Mouse (Mus musculus): ENCODE measurements at regions not wholly inside any gene's neighbourhood (a gene's known extent, or its start where the extent isn't known, plus 50 kb on each side); places are given as distances from the start of the nearest gene placed in this dataset.
"Not testable (repeated sequence)": the region's sequence is repeated elsewhere in the genome, so short reads cannot be mapped to it uniquely, and the experiment has no call there.

DNA sequence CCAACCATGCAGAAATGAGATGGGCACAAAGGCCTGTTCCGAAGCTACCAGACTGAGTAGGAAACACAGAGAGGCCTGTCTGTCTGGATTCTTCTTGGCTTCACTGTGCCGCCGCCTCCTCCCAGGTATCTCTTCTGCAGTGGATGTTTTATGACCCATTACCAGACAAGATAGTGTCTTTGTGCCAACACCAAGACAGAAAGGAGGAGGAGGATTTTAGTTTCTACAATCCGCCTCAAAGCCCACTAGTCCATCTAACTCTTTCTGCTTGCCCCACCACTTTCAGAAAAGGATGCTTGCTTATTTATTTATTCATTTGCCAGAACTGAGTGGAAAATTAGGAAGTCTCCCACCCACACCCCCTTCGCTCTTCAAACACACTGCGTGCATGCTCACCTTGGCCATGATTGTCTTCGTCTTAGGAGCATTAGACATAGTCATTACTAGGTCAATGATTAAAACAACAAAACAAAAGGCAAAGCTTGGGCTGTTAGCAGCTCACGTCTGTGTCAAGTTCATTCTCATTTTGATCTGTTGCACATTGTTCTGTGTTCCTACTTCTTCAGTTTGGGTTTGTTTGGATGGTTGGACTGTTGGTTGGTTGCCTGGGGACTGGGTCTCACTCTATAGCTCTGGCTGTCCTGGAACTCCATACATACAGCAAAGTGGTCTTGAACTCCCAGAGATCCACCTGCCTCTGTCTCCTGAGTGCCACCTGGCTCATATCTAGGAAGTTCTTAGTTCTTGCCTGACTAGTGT lies 61.7 kb upstream of the Cpm start:
- in situ Hi-C loops (cut with MboI; ENCODE audit: low sequenced_read_pairs): no loop called here

DNA sequence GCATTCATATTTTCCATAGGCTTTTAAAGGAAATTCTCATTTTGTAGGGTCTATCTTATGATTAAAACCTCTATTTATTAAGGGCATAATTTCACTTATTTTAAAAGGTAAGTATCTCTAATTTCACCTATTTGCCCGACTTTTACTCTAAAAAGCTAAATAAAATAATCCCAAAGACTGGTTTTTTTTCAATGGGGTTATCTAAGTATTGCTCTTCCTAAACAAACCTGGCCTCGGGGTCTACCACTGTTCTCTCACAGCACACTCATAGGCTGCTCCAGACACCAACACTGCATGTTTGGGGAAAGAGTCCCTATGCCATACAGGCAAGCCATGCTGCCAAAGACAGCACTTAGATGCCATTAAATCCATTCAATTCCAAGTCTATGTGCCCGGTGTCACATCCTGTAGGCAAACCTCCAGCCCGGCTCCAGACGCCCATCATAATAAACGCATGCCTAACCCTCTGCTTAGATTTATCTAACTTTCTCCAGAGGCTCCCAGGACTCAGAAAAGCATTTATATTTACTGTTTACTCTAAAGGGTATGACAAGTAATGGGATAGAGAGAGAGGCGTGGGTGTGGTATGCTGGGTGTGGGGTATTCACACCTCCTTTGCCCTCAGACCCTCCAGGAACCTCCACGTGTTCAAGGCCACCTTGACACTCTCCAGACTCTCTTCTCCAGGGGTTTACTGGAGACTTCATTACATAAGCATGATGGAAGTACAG lies 62.5 kb upstream of the Cpm start:
- in situ Hi-C loops (cut with MboI; ENCODE audit: low sequenced_read_pairs): no loop called here

DNA sequence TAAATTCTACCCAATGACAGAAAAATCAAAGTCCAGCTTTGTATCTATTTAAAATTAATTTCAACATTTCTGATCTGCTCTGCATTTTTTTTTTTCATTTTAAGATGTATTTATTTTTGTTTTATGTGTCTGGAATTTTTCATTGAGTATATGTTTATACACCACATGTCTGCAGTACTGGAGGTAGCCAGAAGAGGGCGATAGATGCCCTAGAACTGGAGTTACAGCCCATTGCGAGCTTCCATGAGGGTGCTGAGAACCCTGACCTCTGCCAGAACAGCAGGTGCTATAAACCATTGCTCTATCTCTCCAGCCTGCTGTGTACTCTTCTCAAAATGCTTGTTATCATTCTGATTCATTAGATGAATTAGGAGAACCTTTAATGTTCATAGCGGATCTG lies 63.1 kb upstream of the Cpm start:
- in situ Hi-C loops (cut with MboI; ENCODE audit: low sequenced_read_pairs): no loop called here

DNA sequence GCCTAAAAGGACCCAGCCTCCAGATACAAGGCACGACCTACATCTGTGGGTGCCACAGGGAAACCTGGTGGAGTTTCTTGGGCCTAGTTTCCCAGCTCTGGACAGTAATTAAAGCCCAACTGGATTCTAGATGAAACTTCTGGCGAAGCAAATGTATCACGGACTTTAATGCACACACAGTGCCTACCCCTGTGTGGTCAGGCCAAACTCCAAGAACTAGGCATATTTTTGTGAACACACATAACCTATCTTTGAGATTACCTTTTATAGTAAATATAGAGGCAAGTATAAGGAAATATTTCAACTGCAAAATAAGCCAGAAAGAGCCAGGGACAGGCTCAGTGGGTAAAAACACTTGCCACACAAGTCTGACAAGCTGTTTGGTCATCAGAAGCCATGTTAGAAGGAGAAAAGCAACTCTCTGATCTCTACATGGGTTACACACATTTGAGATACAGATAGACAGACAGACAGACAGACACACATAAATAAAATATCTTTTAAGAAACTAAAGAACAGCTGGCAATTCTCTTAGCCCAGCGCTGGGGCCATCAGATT lies 63.7 kb upstream of the Cpm start:
- in situ Hi-C loops (cut with MboI; ENCODE audit: low sequenced_read_pairs): no loop called here

DNA sequence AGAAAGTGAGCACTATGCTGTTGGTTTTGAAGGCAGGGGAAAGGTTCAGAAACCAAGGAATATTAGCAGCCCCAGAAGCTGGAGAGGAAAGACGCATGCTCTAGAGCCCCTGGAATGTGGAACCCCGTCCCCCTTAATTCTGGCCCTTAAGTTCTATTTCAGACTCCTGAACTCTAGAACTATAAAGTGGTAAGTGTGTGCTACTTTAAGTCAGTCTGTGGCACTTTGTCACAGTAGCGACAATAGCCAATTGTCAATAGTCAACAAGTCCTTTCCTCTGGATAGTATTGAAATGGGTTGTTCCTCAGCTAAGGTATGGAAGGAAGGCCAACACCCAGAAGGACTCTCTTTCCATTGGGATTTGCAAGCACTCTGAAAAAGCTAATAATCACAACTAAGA lies 64.2 kb upstream of the Cpm start:
- in situ Hi-C loops (cut with MboI; ENCODE audit: low sequenced_read_pairs): no loop called here

DNA sequence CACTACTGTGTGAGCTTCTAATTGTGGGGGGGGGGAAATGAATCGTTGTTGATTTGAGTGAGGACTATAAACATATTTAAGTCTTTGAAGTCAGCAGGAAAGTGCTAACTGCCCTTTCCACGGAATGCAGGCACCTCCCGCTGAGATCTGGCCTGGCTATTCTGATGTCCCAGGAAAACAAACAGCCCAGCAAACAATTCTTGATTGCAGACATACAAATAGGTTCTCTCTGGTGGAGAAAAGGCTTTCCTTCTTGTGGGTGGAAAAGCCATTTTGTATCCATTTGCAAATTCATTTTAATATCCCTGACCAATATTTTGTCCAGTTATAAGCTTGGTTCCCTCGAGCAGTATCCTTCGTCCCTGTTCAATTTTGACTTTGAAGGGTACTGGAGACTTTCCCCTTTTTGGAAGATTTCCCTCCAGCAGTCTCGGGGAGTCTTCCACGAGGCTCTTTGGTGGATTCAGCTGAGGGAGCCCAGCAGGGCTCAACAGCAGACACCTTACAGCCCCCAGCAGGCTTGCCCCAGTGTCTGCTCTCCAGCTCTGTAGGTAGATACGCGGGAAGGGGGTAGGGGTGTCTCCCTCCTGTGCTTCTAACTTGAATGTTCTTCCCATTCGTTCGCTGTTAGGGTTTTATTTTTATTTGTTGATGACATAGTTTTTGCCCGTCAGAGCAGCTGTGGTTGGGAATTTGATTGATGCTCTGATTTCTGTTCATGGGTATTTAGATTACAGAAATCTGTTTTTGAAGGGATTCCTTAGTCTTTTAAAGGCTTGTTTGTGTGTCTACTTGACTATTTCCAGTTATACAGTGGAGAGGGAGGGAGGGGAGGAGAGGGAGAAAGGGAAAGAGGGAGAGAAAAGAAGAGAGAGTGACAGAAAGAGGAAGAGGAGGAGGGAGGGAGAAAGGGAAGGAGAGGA lies 64.9 kb upstream of the Cpm start:
- in situ Hi-C loops (cut with MboI; ENCODE audit: low sequenced_read_pairs): no loop called here

DNA sequence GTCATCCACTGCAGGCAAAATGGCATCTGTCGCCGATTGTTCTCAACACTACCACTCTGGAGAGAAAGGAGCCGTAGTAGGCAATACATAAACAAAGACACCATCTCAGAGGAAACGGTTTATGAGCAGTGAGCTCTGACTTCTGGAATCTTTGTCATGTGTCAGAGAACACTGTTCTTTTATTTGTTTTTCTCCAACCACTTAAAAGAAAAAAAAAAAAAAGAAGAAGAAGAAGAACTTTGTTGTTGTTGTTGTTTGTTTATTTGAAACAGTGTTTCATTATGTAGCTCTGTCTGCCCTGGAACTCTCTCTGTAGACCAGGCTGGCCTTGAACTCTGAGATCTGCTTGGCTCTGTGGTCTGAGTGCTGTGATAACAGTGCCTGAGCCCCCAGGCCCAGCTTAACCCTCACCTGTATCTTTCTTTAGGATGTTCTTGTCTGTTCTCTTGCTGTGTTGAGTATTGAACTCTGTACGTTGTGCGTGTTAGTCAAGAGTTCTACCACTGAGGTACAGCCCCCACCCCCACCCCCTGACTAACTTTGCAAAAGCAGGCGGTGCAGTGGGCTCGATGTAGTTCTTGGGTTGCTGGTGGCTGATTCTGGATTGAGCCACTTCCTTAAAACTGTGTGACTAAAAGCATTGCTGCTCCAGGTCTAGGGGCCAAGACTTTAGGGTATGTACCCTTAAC lies 65.7 kb upstream of the Cpm start:
- in situ Hi-C loops (cut with MboI; ENCODE audit: low sequenced_read_pairs): no loop called here

DNA sequence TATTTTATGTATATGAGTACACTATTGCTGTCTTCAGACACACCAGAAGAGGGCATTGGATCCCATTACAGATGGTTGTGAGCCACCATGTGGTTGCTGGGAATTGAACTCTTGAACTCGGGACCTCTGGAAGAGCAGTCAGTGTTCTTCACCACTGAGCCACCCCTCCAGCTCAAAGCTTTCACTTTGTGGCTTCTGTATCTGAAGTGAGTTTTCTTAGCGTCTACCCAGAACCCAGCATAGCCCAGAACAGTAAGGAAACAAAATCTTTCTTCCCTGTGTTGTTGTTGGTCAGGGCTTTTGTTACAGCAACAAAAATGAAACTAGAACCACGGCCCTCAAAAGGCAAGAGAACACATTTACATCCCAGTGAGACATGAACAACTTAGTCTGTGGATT lies 66.5 kb upstream of the Cpm start:
- in situ Hi-C loops (cut with MboI; ENCODE audit: low sequenced_read_pairs): not testable (repeated sequence)

DNA sequence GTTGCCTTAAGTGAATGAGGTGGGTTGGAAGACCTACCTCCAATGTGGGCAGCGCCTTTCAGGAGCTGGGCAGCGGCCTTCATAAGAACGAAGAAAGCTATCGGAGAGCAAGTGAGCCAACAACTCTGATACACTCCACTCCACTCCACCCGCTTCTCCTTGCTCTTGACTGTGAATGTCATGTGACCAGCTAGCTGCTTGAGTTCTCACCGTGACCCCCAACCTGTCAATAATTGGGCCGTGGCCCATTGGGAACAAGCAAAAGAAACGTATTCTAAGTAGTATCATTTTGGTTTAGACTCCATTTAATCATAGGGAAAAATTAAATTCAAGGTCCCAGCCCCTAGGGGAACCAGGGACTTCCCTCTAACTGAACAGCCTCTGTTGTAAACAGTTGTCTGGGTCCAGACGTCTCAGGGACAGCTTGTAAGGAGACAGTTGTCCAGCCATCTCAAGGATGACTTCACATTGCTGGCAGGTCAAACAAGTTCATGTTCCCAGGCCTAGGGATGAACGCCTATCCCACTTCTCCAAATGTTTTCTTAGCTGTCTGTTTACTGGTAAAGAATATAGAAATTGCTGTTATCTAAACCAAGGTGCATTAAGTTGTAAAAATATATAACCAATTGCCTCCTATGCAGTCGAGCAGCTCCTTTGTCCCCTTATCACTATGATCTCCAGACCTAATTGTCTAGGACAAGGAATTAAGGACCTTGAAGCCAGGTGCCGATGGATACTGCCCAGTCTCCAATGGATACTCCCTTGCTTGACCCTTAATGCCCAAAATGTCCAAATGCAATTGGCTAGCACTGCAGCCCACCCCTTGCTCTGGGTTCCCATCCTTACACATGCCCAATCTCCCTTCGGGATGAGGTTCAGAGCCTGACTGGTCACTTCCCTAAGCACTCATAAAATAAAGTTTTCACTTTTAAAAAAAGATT lies 67.1 kb upstream of the Cpm start:
- in situ Hi-C loops (cut with MboI; ENCODE audit: low sequenced_read_pairs): no loop called here

DNA sequence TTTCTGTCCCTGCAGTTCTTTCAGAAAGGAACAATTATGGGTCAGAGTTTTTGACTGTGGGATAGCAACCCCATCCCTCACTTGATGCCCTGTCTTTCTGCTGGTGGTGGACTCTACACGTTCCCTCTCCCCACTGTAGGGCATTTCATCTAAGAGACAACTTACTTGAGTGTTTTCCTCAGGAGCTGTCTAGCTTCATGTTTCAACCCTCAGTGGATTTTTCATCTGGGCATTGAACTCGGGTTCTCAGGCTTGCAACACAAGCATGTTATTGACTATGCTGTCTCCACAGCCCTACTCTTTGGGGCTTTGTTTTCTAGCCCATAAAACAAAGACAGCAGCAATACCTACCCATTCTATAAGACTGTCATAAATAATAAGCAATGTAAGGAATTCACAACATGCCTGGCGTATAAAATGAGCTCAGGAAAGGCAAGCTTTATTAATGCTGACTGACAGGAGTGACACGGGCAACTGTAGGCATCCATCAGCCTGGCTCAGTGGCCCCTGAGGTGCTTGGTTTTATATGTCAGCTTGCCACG lies 68.0 kb upstream of the Cpm start:
- in situ Hi-C loops (cut with MboI; ENCODE audit: low sequenced_read_pairs): no loop called here

DNA sequence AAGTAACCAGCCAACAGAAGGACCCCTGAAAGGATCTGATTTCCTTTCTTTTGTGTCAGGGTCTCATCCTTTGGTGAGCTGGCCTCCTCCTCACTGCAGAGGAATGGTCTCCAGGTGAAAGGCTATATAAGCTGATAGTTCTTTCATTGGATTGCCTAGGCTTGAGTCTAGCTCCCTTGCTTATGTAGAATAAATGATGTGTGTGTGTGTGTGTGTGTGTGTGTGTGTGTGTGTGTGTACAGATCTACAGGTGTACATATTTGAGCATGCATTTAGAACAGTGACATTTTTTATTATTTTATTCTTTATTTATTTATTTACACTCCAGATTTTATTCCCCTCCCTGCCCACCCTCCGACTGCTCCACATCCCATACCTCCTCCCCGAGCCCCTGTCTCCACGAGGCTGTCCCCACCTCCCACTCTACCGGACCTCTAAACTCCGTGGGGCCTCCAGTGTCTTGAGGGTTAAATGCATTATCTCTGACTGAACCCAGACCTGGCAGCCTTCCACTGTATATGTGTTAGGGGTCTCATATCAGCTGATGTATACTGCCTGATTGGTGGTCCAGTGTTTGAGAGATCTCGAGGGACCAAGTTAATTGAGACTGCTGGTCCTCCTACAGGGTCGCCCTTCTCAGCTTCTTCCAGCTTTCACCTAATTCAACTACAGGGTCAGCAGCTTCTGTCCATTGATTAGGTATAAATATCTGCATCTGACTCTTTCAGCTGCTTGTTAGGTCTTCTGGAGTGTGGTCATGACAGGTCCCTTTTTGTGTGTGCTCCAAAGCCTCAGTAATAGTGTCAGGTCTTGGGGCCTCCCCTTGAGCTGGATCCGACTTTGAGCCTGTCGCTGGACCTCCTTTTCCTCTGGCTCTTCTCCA lies 68.7 kb upstream of the Cpm start:
- in situ Hi-C loops (cut with MboI; ENCODE audit: low sequenced_read_pairs): no loop called here

DNA sequence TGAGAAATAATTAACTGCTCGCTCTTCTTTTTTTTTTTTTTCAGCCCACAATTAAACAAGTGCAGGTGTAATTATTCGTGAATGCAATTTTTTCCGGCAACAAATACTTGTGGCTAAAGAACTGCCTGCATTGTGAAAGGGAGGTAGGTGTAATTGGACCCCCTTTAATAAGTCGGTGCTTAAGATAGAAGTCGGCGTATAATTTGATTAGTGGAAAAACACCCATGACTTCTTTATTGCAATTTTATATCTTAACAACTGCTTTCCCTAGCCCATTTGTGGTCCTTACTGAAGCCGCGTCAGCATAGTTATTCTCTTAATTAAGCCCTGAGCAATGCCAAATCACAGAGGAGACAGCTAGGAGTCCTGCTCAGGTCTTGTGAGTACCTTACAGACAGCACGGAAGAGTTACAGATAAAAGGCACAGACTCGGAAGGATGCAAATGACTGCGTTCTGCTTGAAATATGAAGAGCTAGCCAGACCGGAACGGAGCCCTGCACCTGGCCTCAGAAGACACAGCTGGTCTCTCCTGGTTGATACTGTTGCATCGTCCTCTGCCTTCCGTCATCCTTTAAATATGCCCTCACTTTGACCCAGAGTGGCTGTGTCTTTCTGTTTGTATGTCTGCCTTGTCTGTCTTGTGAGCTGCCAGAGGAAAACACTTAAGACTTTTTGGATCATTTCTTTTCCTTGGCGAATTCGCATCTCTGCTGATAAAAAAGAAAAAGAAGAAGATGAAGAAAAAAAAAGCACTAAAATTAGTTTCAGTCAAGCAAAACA lies 69.5 kb upstream of the Cpm start:
- in situ Hi-C loops (cut with MboI; ENCODE audit: low sequenced_read_pairs): no loop called here

DNA sequence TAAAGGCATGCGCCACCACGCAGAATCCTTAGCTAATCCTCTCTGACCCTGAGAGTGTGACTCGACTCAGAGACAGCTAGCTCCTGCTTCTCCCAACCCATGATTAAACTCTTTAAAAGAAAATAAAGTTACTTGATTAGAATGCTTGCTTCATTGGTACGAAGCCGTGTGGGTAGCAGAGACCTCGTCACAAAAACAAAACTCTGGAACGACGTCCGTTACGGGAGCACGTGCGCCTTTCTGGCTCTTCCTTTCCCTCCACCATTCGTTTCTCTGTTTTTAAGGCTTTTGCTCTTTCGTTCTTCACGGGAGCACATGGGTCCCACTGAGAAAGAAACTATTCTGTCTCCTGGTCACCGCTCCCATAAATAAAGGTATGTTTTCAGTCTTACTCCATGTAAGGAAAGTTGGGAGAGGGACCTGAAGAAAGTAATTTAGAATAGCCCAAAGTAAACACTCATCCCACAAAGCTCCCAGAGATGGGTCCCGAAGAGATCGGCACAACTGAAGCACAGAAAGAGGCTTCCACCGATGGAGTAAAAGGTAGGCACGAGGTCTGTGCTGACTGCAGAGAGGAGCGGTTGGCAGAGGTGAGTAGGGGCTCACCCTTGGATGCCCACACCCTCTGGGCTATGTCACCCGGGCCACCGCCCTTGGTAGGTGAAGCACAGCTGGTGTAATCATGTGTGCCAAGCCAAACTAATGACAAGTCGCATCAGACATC lies 70.2 kb upstream of the Cpm start:
- in situ Hi-C loops (cut with MboI; ENCODE audit: low sequenced_read_pairs): no loop called here

DNA sequence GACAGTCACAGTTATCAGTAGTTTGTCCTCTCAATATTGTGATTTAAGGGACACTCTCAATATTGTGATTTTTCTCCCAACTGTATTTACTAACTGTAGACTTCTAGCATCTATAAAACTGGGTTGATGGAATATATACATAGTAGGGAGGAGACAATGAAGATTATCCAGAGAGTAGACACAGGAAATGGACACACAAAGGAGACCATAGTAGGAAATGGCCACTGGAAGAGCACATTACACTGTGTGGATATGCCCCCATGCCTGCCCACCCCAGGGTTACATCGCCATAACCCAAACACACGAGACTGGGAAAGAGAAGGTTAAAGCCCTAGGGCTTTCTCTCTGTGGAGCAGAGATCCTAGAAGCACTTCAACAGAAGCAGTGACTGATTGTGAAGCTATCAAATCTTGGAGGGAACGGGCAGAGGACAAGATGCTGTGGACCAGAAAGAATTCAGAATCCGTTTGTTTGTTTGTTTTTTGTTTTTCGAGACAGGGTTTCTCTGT lies 71.0 kb upstream of the Cpm start:
- in situ Hi-C loops (cut with MboI; ENCODE audit: low sequenced_read_pairs): no loop called here

DNA sequence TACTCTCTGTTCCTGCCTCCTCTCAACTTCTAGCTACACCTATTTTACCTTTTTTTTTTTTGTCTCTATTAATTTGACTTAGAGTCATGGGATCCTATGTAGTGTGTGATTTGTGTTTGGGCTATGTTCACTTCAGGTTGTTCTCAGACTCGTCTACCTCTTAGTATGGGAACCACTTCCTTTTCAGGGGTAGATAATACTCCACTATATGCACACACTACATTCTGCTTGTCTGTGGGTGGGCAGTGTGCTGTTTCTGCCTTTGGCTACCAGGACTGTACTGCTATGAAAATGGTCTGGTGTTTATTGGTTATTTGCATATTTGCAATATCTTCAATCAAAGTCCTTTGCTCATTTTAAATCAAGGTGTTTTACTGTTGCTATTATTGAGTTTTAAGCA lies 71.6 kb upstream of the Cpm start:
- in situ Hi-C loops (cut with MboI; ENCODE audit: low sequenced_read_pairs): no loop called here

DNA sequence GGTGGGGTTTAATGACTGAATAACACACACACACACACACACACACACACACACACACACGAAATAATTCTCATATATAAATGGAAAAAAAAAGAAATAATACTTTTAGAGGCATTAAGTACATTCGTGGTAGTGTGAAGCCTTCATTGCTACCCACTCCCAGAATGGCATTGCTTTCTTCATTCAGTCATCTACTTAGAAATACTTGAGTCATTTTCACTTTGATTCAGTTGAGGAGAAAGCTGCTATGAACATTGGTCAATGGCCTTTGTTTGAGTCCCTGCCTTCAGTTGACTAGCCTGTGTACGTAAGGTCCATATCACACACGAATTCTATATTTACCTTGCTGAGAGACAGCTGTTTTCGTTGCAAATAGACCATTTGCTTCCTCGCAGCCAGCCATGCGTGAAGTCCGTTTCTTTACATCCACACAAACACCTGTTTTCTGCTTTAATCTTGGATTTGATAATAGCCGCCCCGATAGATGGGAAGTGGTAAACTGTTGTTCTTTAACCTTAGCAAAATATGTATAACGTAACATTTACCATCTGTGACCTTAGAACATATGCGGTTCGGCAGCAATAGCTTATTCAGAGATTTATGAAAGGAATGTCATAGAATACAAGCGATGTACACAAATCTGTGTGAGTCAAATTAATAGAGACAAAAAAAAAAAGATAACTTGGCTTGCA lies 72.3 kb upstream of the Cpm start:
- in situ Hi-C loops (cut with MboI; ENCODE audit: low sequenced_read_pairs): no loop called here

Measured in CH12F3 (cell line).